Mouse (Mus musculus) embryonic facial prominence, embryonic 10.5 days (tissue): ENCODE results near the gene Frrs1. TPM values are rescaled to one million over a fixed set of nuclear protein-coding genes. Genes with fewer than 3 reads are reported as not detected.

Source experiments
- DNase-seq: peaks from one replicate; pipeline ENCODE4 v3.0.0-alpha.2; 2017; ENCODE audit warnings: low spot score
- H3K27ac ChIP-seq: fragments of 300-500 bp; sonication (generic); replicated peaks from 2 replicates; pipeline ENCODE4 v1.5.1; 2016; ENCODE audit warnings: mild to moderate bottlenecking
- H3K27me3 ChIP-seq: fragments of 300-500 bp; sonication (generic); replicated peaks from 2 replicates; pipeline ENCODE4 v1.6.1; 2016; ENCODE audit warnings: low read depth, mild to moderate bottlenecking; ENCODE audit not compliant: poor library complexity, severe bottlenecking
- H3K36me3 ChIP-seq: fragments of 300-500 bp; sonication (generic); replicated peaks from 2 replicates; pipeline ENCODE4 v1.6.1; 2016; ENCODE audit warnings: mild to moderate bottlenecking, moderate library complexity
- H3K4me1 ChIP-seq: fragments of 300-500 bp; sonication (generic); 2 replicates; pipeline ENCODE4 v1.6.1; 2016
- H3K4me3 ChIP-seq: fragments of 300-500 bp; sonication (generic); 2 replicates; pipeline ENCODE4 v1.5.1; 2016; ENCODE audit warnings: mild to moderate bottlenecking, moderate library complexity
- H3K9me3 ChIP-seq: fragments of 300-500 bp; sonication (generic); 2 replicates; pipeline ENCODE4 v1.6.1; 2016; ENCODE audit warnings: mild to moderate bottlenecking
- WGBS: fragments of 180-500 bp; shearing (Covaris S2); methylation state at CpG from one replicate; pipeline ENCODE4 v1.1.7; 2016; 5-methylcytosine and 5-hydroxymethylcytosine counted together
- polyA plus RNA-seq: library from polyadenylated mRNA; unstranded; fragments of >200 nt; fragmentation: Nextera tagmentation; extraction: Ambion mirVana; gene quantifications from 2 replicates; pipeline ENCODE4 v1.2.1, GENCODE M21; 2016

Frrs1 gene
- polyA plus RNA-seq, 1 experiment from 2014 or later, result 15.1 TPM

DNA sequence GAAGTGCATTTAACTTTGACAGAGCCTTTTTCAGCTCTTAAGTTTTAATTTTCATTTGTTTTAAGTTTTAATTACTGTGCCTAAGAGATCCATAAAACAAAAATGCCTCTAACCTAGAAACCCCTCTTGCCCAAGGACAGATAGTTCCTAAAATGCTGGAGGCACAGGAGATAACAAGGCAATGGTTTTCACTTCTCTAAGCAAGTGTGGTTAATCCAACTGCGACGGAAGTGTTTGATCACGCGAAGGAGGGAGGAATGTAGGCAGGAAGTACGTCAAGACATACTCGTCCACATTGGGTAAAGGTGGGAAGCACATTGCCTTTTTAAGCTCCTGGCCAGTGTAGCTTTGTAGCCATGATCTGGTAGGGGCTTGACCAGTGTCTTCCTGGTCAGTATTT, 1.7 kb upstream of the Frrs1 start:
- H3K9me3 ChIP-seq, result no peaks in the 10 kb centered on the region
- DNase-seq, result no peak
- H3K27ac ChIP-seq, result no peak overlapping the region
- peaks cover 6% of the 10 kb centered on the region for H3K4me1 ChIP-seq
- H3K27me3 ChIP-seq, result no peaks in the 10 kb centered on the region
- H3K36me3 ChIP-seq, result no peaks in the 10 kb centered on the region
- H3K4me3 ChIP-seq, result no peak overlapping the region
- 81% methylated on average over 6 of the region's 6 CpGs for WGBS

DNA sequence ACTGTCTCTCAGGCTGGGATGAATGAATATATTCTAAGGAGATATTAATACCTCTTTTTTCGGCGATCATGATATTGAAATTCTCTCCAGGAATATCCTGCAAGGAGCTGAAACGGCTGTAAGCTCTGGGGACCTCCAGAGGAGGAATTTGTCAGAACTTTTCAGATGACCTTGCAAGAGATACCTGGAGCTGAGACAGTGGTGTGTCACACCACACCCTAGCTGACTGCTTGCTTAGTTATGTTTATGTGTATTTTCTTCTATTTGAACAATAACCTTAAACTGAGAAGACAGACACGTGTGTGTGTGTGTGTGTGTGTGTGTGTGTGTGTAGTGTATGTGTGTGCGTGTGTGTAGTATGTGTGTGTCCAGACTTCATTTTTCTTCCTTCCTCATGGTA, 488 bp downstream of the Frrs1 start:
- Histone ChIP-seq H3K4me1 (peaks cover 6% of the 10 kb centered on the region), H3K27me3 (no peaks in the 10 kb centered on the region), H3K36me3 (no peaks in the 10 kb centered on the region), H3K9me3 (no peaks in the 10 kb centered on the region), H3K27ac (no peak overlapping the region), H3K4me3 (no peak overlapping the region)
- DNase-seq, result no peak
- 86% methylated on average over 5 of the region's 5 CpGs for WGBS

DNA sequence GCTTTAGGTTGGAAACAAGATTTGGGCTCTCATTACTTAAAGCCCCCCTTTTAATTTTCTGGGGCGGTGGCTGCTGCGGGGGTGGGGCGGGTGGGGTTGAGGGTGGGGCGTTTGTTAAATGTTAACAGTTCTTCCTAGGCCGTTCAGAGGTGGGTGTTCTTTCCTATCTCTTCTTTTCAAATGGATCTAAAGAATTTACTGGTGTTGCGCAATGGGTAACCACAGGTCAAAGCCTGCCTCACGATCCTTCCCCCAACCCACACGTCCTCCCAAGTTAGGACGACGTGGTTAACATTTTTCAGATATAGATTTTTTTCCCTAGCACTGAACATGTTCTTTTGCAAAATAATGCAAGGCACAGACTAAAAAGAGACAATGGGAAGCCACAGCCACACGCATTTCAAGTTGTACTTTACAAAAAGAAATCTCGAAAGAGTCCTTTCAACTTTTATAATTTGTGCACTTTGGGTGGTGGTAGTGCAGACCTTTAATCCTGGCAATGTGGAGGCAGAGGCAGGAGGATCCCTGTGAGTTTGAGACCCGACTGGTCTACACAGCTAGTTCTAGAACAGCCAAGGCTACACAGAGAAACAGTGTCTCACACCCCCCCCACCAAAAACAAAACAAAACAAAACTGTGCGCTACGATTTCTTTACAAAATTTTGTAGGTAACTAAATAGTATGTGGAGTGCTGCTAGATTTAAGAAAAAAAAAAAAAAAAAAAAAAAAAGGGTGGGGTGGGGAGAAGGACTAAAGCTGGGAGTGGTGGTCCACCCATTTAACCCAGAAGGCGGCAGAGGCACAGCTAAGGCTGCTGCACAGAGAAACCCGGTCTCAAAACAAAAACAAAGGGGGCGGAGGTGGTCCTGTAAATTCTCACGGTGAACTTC, 1.3 kb downstream of the Frrs1 start:
- DNase-seq, result no peak
- Histone ChIP-seq H3K27me3 (no peaks in the 10 kb centered on the region), H3K27ac (no peak overlapping the region; the same call in 1 of the 2 replicates), H3K36me3 (no peaks in the 10 kb centered on the region), H3K9me3 (no peaks in the 10 kb centered on the region), H3K4me3 (peak overlapping the region; percentile 70), H3K4me1 (peaks cover 10% of the 10 kb centered on the region)
- 73% methylated on average over 19 of the region's 19 CpGs for WGBS

DNA sequence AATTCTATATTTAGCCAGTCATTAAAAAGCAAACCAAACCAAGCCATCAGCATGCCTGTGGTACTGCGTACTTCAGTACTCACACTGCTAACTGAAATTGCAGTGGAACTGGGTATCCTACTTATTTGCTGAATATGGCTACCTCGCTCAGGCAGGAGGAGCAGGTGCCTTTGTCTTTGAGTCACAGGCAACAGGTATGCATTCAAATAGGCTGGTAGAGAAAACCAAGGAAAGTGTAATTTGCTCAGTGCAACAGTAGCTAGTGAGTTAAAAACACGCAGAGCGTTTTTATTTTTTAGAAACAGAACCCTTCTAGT, 1.9 kb downstream of the Frrs1 start:
- H3K27ac ChIP-seq, result peak overlapping the region; percentile 83
- no peaks in the 10 kb centered on the region for H3K9me3 ChIP-seq

DNA sequence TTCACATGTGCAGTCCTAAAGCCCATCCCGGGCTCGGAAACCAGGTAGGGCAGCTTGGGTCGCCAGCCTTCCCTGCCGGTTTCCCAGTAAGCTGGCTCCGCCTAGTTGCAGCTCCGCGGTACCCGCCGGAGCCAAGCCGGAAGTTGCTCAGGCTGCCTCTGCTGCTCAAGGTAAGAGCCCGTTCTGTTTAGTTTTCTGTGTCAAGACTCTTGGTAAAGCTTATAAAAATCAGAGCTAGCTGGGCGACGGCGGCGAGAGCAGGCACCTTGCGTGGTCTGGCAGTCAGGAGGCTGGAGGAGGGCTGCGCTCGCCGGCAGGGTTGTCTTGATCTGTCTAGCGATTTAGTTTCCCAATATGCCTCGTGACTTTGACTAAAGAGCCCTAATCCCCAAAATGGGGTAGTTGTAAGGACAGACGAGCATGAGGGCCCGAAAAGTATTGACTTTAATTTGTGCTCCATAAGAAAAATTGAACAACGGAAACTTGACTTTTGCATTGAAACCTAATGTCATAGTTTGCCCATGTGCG, 2.3 kb downstream of the Frrs1 start:
- peak overlapping the region; percentile 70 for H3K4me3 ChIP-seq
- no peaks in the 10 kb centered on the region for H3K9me3 ChIP-seq
- peak overlapping the region; percentile 83 for H3K27ac ChIP-seq
- peak; percentile 77 for DNase-seq
- H3K27me3 ChIP-seq, result no peaks in the 10 kb centered on the region
- H3K4me1 ChIP-seq, result peaks cover 10% of the 10 kb centered on the region
- WGBS, result 3% methylated on average over 25 of the region's 25 CpGs
- H3K36me3 ChIP-seq, result no peaks in the 10 kb centered on the region

More for the DNA sequence above, 1.9 kb downstream of the Frrs1 start:
- H3K36me3 ChIP-seq, result no peaks in the 10 kb centered on the region
- peaks cover 10% of the 10 kb centered on the region for H3K4me1 ChIP-seq
- 11% methylated on average over 4 of the region's 4 CpGs for WGBS
- no peaks in the 10 kb centered on the region for H3K27me3 ChIP-seq
- H3K4me3 ChIP-seq, result peak overlapping the region; percentile 70
- no peak for DNase-seq

DNA sequence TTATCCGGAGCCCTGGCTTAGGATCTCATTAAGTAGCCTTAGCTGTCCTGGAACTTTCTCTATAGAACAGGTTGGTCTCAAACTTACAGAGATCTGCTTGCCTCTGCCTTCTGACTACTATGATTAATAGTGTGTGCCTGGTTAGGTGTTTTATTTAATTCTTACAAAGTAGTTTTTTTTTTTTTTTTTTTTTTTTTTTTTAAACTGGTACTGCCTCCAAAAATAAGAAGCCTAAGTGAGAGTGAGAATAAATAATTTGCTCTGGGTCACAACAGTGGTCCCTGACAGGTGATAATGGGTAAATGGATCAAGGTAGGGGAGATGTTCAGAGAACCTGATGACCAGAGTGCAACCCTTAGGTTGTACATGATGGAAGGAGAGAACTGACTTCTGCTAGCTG, 3.4 kb downstream of the Frrs1 start:
- no peaks in the 10 kb centered on the region for H3K27me3 ChIP-seq
- H3K9me3 ChIP-seq, result no peaks in the 10 kb centered on the region
- no peak for DNase-seq
- no peaks in the 10 kb centered on the region for H3K36me3 ChIP-seq
- no peak overlapping the region for H3K27ac ChIP-seq
- no peak overlapping the region; the same call in 1 of the 2 replicates for H3K4me3 ChIP-seq
- H3K4me1 ChIP-seq, result peaks cover 10% of the 10 kb centered on the region
- WGBS, result 78% methylated on average over 1 of the region's 1 CpGs

DNA sequence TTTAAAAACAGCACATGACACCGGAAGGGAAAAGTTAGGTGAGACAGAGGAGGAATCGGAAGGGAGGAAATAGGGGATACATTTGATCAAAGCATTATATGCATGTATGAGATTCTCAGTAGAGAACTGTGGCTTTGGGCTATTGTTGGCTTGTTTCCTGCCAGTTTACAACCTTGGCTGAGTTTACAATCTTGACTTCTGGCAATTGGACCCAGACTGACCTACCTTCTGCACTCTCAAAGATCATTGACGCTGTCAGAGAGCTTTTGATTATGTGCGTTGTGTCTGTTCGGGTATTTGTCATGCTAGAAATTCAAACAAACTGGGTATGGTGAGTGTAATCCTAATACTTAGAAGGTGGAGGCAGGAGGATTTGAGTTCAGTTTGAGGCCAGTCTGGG, 5.2 kb downstream of the Frrs1 start:
- Histone ChIP-seq H3K4me3 (no peak overlapping the region), H3K36me3 (no peaks in the 10 kb centered on the region), H3K27ac (no peak overlapping the region), H3K27me3 (no peaks in the 10 kb centered on the region), H3K4me1 (peaks cover 10% of the 10 kb centered on the region), H3K9me3 (no peaks in the 10 kb centered on the region)
- 81% methylated on average over 5 of the region's 5 CpGs for WGBS
- no peak for DNase-seq

DNA sequence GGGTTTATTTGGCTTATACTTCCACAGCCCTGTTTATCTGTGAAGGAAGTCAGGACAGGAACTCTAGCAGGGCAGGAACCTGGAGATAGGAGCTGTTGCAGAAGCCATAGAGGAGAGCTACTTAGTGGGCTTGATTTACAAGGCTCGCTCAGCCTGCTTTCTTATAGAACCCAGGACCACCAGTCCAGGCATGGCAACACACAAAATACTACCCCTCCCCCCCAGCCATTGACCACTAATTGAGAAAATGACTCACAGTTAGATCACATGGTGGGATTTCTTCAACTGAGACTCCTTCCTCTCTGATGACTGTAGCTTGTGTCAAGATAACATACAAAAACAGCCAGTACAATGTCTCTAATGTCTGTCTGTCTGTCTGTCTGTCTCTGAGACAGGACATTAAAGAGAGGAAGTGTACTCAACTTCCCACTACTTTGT, 6.0 kb downstream of the Frrs1 start:
- H3K36me3 ChIP-seq, result no peaks in the 10 kb centered on the region
- WGBS, result 70% methylated on average over 1 of the region's 1 CpGs
- peaks cover 10% of the 10 kb centered on the region for H3K4me1 ChIP-seq
- H3K27me3 ChIP-seq, result no peaks in the 10 kb centered on the region
- no peaks in the 10 kb centered on the region for H3K9me3 ChIP-seq
- no peak overlapping the region for H3K27ac ChIP-seq
- H3K4me3 ChIP-seq, result no peak overlapping the region
- DNase-seq, result no peak

DNA sequence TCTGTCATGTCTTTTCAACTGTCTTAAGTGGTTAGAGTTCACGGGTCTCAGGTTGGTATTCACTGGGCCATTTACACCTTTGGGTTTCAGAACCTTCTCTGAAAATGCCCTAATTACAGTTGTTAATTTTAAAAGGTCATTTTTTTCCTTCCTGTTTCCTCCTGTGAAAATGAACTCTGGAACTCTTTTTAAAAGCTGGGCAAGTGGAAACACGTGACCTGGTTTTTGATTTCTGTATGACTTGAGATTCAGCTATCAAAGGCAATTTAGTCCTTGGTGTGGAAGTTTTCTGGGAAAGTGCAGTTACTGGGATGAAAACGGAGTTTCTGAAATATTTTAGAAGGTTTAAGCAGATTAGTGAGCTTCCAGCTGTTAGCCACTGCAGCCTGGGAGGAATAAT, 11.1 kb downstream of the Frrs1 start:
- H3K4me3 ChIP-seq, result no peak overlapping the region
- H3K27ac ChIP-seq, result no peak overlapping the region
- H3K4me1 ChIP-seq, result peaks cover under 1% of the 10 kb centered on the region
- H3K36me3 ChIP-seq, result no peaks in the 10 kb centered on the region
- no peaks in the 10 kb centered on the region for H3K9me3 ChIP-seq
- DNase-seq, result no peak
- 58% methylated on average over 3 of the region's 3 CpGs for WGBS
- no peaks in the 10 kb centered on the region for H3K27me3 ChIP-seq

DNA sequence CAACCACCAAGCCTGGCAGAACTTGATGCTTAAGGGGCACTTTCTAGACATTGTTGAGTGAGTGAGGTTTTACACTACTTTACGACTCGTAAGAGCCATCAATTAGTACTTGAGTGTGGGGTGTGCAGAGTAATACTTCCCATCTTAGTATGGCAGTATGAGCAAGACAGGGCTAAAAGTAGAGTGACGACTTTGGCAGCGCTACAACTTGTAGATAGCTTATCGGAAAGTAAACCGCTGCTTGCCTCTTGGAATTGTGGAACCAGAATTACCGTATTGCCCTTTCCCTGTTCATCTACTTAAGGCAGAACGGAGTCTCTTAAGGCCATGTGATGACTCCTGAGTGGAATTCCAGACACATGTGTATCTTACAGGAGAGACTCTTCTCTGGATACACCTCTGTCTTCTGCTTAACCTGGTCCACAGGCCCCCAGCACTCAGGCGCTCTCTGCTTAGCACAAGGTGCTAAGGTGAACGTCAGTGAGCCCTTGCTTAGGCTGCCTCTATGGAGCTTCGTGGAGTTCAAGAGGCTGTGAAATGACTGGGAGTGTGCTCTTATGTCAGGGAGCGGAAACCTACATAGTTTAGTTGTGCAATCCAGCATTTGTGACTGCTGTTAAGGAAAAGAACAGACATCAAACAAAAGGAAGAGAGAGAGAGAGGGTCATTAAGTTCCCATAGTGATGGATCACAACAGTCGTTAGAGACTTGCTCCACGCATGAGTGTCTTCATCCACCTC, 23.1 kb downstream of the Frrs1 start:
- Histone ChIP-seq H3K4me3 (no peak overlapping the region), H3K9me3 (no peaks in the 10 kb centered on the region), H3K36me3 (peaks cover 13% of the 10 kb centered on the region), H3K27ac (no peak overlapping the region), H3K4me1 (no peaks in the 10 kb centered on the region), H3K27me3 (no peaks in the 10 kb centered on the region)
- 93% methylated on average over 14 of the region's 14 CpGs for WGBS
- DNase-seq, result no peak

DNA sequence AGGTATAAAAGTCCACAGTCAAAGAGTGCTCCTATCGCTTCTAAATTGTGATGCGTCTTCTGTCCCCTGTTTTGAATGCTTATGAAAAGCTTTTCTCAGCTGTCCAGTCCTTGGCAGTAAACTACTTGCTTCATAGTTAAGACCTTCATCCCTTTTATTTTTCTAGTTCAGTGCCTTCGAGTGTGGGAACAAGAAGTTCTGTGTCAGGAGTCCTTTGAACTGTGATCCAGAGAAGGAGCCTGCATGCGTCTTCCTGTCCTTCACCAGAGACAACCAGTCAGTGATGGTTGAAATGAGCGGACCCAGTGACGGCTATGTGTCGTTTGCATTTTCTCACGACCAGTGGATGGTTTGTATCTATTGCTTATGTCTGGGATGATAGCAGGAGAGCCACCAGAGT, 25.7 kb downstream of the Frrs1 start:
- Histone ChIP-seq H3K4me3 (no peak overlapping the region), H3K36me3 (peaks cover 13% of the 10 kb centered on the region), H3K4me1 (no peaks in the 10 kb centered on the region), H3K27ac (no peak overlapping the region), H3K9me3 (no peaks in the 10 kb centered on the region), H3K27me3 (no peaks in the 10 kb centered on the region)
- 94% methylated on average over 8 of the region's 8 CpGs for whole genome bisulfite sequencing
- no peak for DNase-seq

DNA sequence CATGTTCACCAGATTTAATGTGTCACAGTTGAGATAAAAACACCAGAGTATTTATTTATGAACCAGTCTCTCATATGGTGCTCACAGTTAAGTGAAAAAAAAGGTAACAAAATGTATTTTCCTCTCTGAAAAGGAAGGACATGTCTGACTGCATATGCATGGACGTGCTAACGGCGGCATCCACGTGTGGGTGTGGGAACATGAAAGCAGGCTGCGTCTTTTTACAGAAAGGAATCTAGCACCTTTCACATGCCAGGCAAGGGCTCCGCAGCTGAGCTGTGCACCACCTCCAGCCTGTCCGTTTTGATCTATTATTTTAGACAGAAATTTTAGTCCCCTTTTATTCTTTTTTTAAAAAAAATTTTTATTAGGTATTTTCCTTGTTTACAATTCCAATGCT, 30.1 kb downstream of the Frrs1 start:
- H3K9me3 ChIP-seq, result no peaks in the 10 kb centered on the region
- no peak for DNase-seq
- 0 out of 2 replicates have a peak, but pooled peaks cover 5% of the 10 kb centered on the region for H3K4me1 ChIP-seq
- 94% methylated on average over 7 of the region's 7 CpGs for WGBS
- H3K27me3 ChIP-seq, result no peaks in the 10 kb centered on the region
- H3K36me3 ChIP-seq, result peaks cover 3% of the 10 kb centered on the region; the same call in 1 of the 2 replicates
- H3K4me3 ChIP-seq, result no peak overlapping the region
- H3K27ac ChIP-seq, result no peak overlapping the region
